Mouse (Mus musculus) thymus, adult 2 months (tissue): ENCODE results near the gene Loxl1. TPM values are rescaled to one million over a fixed set of nuclear protein-coding genes. Genes with fewer than 3 reads are reported as not detected.
"Not testable (repeated sequence)": the region's sequence is repeated elsewhere in the genome, so short reads cannot be mapped to it uniquely, and the experiment has no call there.

ENCODE experiments used
- DNase-seq: peaks from one replicate; pipeline ENCODE4 v3.0.0; 2021
- H3K27ac ChIP-seq: fragments of 200-500 bp; 2 replicates; pipeline ENCODE4 v1.5.1; 2012; ENCODE audit warnings: low read length, control low read depth; ENCODE audit not compliant: control insufficient read depth, insufficient read depth
- H3K27me3 ChIP-seq: fragments of 200-500 bp; 2 replicates; pipeline ENCODE4 v1.6.1; 2012; ENCODE audit warnings: mild to moderate bottlenecking, low read length, moderate library complexity, mixed read lengths; ENCODE audit not compliant: control insufficient read depth, insufficient read depth
- H3K36me3 ChIP-seq: fragments of 200-500 bp; 2 replicates; pipeline ENCODE4 v1.6.1; 2012; ENCODE audit warnings: mild to moderate bottlenecking, low read length, moderate library complexity; ENCODE audit not compliant: control insufficient read depth, insufficient read depth
- H3K4me1 ChIP-seq: fragments of 200-500 bp; replicated peaks from 2 replicates; pipeline ENCODE4 v1.6.1; 2012; ENCODE audit warnings: low read length; ENCODE audit not compliant: control insufficient read depth, insufficient read depth
- H3K4me3 ChIP-seq: fragments of 200-500 bp; 2 replicates; pipeline ENCODE4 v1.5.1; 2012; ENCODE audit warnings: mild to moderate bottlenecking, low read length, control low read depth, moderate library complexity; ENCODE audit not compliant: control insufficient read depth, insufficient read depth
- CTCF ChIP-seq: fragments of 200-500 bp; IDR thresholded peaks from 2 replicates; pipeline ENCODE4 v1.5.1; 2012; ENCODE audit warnings: mild to moderate bottlenecking, control low read depth, low read length, moderate library complexity, borderline replicate concordance; ENCODE audit not compliant: control insufficient read depth, poor library complexity, insufficient read depth; ENCODE audit errors: extremely low read depth
- POLR2A ChIP-seq: fragments of 200-500 bp; IDR thresholded peaks from 2 replicates; pipeline ENCODE4 v1.6.1; 2012; ENCODE audit warnings: mild to moderate bottlenecking, low read length, control low read depth, moderate library complexity; ENCODE audit not compliant: control insufficient read depth, poor library complexity, insufficient read depth; ENCODE audit errors: extremely low read depth
- WGBS: fragments of 180-500 bp; shearing (Covaris S2); methylation state at CpG from one replicate; pipeline ENCODE4 v1.1.7; 2018; 5-methylcytosine and 5-hydroxymethylcytosine counted together
- polyA plus RNA-seq: library from polyadenylated mRNA; depleted of rRNA; stranded (reverse); fragments of >200 nt; gene quantifications from 2 replicates; pipeline ENCODE4 v1.2.3, GENCODE M21; 2012

The Loxl1 gene
- polyA plus RNA-seq, 1 experiment: 19.0 TPM

DNA sequence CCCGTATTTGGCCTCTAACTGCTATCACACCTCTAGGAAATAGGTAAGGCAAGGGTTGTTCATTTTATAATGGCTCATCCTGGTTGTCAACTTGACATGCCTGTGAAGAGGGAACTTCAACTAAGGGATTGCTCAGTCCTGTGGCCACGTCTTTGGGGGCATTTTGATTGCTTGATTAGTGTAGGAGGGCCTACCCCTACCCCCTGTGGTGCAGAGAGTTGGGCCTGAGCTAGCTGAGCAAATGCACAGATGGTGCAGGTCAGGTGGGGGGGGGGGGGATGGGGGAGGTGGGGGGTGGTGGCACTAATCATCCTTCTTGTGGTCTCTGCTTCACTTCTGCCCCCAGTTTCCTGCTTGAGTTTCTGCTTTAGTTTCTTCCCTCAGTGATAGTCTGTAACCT, 57.9 kb downstream of the Loxl1 start:
- TF ChIP-seq CTCF (no peak), POLR2A (no peak)
- no peaks in the 10 kb centered on the region for H3K36me3 ChIP-seq
- DNase-seq: no peak
- no peak overlapping the region for H3K4me3 ChIP-seq
- peaks cover 26% of the 10 kb centered on the region for H3K4me1 ChIP-seq
- WGBS: 24% methylated on average over 2 of the region's 2 CpGs
- H3K27ac ChIP-seq: peak overlapping the region; percentile 9
- no peaks in the 10 kb centered on the region for H3K27me3 ChIP-seq

DNA sequence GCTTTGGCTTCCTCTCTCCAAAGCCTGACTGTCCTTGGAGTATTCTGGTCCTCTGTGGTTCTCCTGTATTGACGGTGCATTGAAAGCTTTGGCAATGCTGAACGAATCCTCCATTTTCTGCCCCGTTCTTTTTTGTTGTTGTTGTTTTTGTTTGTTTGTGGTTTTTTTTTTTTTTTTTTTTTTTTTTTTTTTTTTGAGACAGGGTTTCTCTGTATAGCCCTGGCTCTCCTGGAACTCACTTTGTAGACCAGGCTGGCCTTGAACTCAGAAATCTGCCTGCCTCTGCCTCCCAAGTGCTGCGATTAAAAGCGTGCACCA, 59.2 kb downstream of the Loxl1 start:
- H3K4me3 ChIP-seq: peak overlapping the region; percentile 76
- not testable (repeated sequence) for H3K27me3 ChIP-seq, H3K36me3 ChIP-seq, DNase-seq, H3K27ac ChIP-seq
- H3K4me1 ChIP-seq: peaks cover 28% of the 10 kb centered on the region
- WGBS: 63% methylated on average over 5 of the region's 5 CpGs

- TF ChIP-seq CTCF (peak; percentile 86; the same call in 1 of the 2 replicates), POLR2A (peak; percentile 83)
- H3K4me3 ChIP-seq: peak within 1 kb of the TSS; percentile 76
- H3K36me3 ChIP-seq: no peaks in the 10 kb centered on the region
- peak; percentile 95 for DNase-seq
- H3K4me1 ChIP-seq: peaks cover 32% of the 10 kb centered on the region
- no peaks in the 10 kb centered on the region for H3K27me3 ChIP-seq
- WGBS: under 1% methylated on average over 31 of the region's 31 CpGs
- peak within 1 kb of the TSS; percentile 12 for H3K27ac ChIP-seq
These were observed 59.8 kb downstream of the Loxl1 start, which contains the start of gene Stoml1 for GRCm38 (mm10) chr9:58253033-58253804. TSS of gene Stoml1 (plus strand) at chr9:58253164.

- H3K4me3 ChIP-seq, H3K36me3 ChIP-seq, DNase-seq, H3K27me3 ChIP-seq, H3K27ac ChIP-seq: not testable (repeated sequence)
- WGBS: 97% methylated on average over 1 of the region's 1 CpGs
- peaks cover 31% of the 10 kb centered on the region for H3K4me1 ChIP-seq
These were observed 62.3 kb downstream of the Loxl1 start for GRCm38 (mm10) chr9:58250730-58251129.

DNA sequence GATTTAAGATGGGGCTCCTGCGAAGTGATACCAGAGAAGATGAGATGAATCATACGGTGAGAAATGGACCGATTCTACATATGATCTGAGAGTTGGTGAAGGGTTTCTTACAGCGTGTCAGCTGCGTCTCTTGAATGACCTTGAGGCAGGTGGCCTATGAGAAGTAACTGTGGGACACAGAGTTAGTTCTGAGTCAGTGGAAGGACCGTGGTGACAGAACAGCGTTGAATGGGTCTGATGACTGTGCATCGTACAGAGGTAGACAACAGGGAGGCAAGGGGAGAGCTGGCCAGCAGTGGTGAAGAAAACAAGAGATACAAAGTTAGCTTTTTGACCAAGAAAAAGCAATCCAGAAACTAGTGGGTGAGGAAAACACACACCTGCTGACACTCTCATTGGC, 62.7 kb downstream of the Loxl1 start:
- 88% methylated on average over 8 of the region's 8 CpGs for WGBS
- H3K4me3 ChIP-seq: no peak overlapping the region
- no peak overlapping the region for H3K27ac ChIP-seq
- peaks cover 31% of the 10 kb centered on the region for H3K4me1 ChIP-seq
- no peaks in the 10 kb centered on the region for H3K27me3 ChIP-seq
- DNase-seq: no peak
- no peak for TF ChIP-seq CTCF
- TF ChIP-seq POLR2A: no peak
- no peaks in the 10 kb centered on the region for H3K36me3 ChIP-seq

DNA sequence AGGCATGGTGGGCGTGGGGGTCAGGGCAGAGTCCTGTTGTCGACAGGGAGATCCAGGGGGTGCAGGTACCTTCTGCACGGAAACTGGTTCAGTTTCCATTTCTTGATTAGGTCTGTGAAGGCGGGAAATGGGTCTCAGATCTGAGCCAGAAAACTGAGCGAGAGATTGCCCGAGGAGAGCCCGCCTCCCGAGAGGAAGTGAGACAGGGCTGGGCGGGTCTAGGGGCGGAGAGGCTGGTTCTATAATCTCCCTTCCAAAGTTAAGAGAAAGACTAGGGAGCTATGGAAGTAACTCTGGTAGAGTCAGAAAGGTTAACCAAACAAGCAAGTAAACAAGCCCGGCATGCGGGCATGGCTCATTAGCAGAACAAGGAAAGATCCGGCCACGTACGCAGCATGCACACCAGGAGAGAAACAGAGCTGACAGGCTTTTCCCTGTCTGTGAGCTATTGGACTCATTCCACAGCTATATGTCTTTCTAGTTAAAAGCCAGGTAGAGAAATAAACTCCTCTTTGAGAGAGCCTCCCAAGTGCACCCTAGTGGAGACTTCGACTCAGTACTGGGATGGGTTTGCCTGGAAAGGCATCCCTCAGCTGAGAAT, 63.3 kb downstream of the Loxl1 start, which contains the start of gene Pml:
Gene Pml (minus strand): TSS at position 195 of the 601 bp plus-strand sequence.
- under 1% methylated on average over 16 of the region's 16 CpGs for WGBS
- H3K27me3 ChIP-seq: no peaks in the 10 kb centered on the region
- peaks cover 26% of the 10 kb centered on the region for H3K4me1 ChIP-seq
- no peaks in the 10 kb centered on the region for H3K36me3 ChIP-seq
- peak within 1 kb of the TSS; percentile 94 for H3K27ac ChIP-seq
- peak; percentile 71 for DNase-seq
- H3K4me3 ChIP-seq: peak within 1 kb of the TSS; percentile 96
- TF ChIP-seq POLR2A (peak; percentile 46; the same call in 1 of the 2 replicates), CTCF (no peak)
